Mouse (Mus musculus) gastrocnemius, postnatal 36 days (tissue): ENCODE measurements around the gene Ikbkg. TPM values are rescaled to one million over a fixed set of nuclear protein-coding genes. Genes with fewer than 3 reads are reported as not detected.
"Not testable (repeated sequence)": the region's sequence is repeated elsewhere in the genome, so short reads cannot be mapped to it uniquely, and the experiment has no call there.

Source experiments
- DNase-seq, 2 experiments: peaks; one replicate each; pipeline ENCODE4 v3.0.0; 2022
- intact Hi-C: fragments of 180-260 bp; cut with DNase I; formaldehyde crosslinking; loops from one replicate; pipeline ENCODE4 v1.15.1; 2025
- long read RNA-seq, 2 experiments: library from polyadenylated mRNA; stranded (forward); transcript quantifications; one replicate each; pipeline ENCODE4 v2.0.0; 2021
- total RNA-seq, 2 experiments: library from RNA; stranded (reverse); gene quantifications; 2 replicates each; pipeline ENCODE4 v1.2.3; 2021

Ikbkg gene
- total RNA-seq, result 10 to 100 TPM; 20.6 to 24.2 TPM
- long read RNA-seq, experiment 1, full-length matches to known transcripts, result 3 of 8 reads
- long read RNA-seq, experiment 1, partial matches to known transcripts, result 0 of 8 reads
- long read RNA-seq, experiment 1, other reads (novel, unspliced or antisense), result 5 of 8 reads
- long read RNA-seq, experiment 2, full-length matches to known transcripts, result 4 of 6 reads
- long read RNA-seq, experiment 2, partial matches to known transcripts, result 0 of 6 reads
- long read RNA-seq, experiment 2, other reads (novel, unspliced or antisense), result 2 of 6 reads

- peak; percentile 61 to 72 for DNase-seq
- intact Hi-C loops, result no loop called here
Measured at GRCm38 (mm10) chrX:74392535-74393443, at the start of gene Ikbkg, which contains the start of gene Fam3a. Gene Ikbkg, plus strand, starts transcription at chrX:74393290. Gene Fam3a, minus strand, starts transcription at chrX:74393272.

GRCm38 (mm10) chrX:74352645-74353466 is 40.2 kb upstream of the Ikbkg start:
- intact Hi-C loops, result no loop called here
- DNase-seq, result no peak

- DNase-seq, result peak; percentile 62 to 75
- intact Hi-C loops, result no loop called here
Measured at GRCm38 (mm10) chrX:74353467-74353770, 39.7 kb upstream of the Ikbkg start, which contains the start of gene Lage3. Gene Lage3, minus strand, starts transcription at chrX:74353618.

GRCm38 (mm10) chrX:74357069-74357468 is 36.0 kb upstream of the Ikbkg start:
- intact Hi-C loops, DNase-seq: not testable (repeated sequence)

- intact Hi-C loops, result no loop called here
- no peak for DNase-seq
Measured at GRCm38 (mm10) chrX:74359171-74359570, 33.9 kb upstream of the Ikbkg start.

GRCm38 (mm10) chrX:74367512-74367911 is 25.6 kb upstream of the Ikbkg start:
- no peak for DNase-seq
- intact Hi-C loops, result no loop called here

- peak; percentile 63 to 67 for DNase-seq
- intact Hi-C loops, result no loop called here
Measured at GRCm38 (mm10) chrX:74368209-74368909, 24.7 kb upstream of the Ikbkg start.

- DNase-seq, result peak; percentile 77 to 87
- intact Hi-C loops, result loop anchor here (5.0 kb wide), 1 partner anchor 66 kb away; no protein-coding TSS in a partner anchor
Measured at GRCm38 (mm10) chrX:74372888-74373549, 20.1 kb upstream of the Ikbkg start, which contains the start of the genes Ubl4a and Slc10a3. Gene Ubl4a, minus strand, starts transcription at chrX:74373218. Gene Slc10a3, minus strand, starts transcription at chrX:74373349.

- DNase-seq, result no peak
Measured at GRCm38 (mm10) chrX:74384451-74384850, 8.6 kb upstream of the Ikbkg start.

GRCm38 (mm10) chrX:74388153-74388552 is 4.9 kb upstream of the Ikbkg start:
- intact Hi-C loops, result no loop called here
- DNase-seq, result no peak

More at GRCm38 (mm10) chrX:74384451-74384850, 8.6 kb upstream of the Ikbkg start:
- intact Hi-C loops, result no loop called here

- intact Hi-C loops, result no loop called here
- no peak for DNase-seq
Measured at GRCm38 (mm10) chrX:74400136-74400535, 7.0 kb downstream of the Ikbkg start.

GRCm38 (mm10) chrX:74408340-74408739 is 15.2 kb downstream of the Ikbkg start:
- intact Hi-C loops, result no loop called here
- DNase-seq, result no peak

- intact Hi-C loops, result loop anchor here (2.0 to 10.0 kb wide), 3 partner anchors 165 to 389 kb away; partner anchors contain the start of genes Flna and Irak1
- peak; percentile 22 to 31 for DNase-seq
Measured at GRCm38 (mm10) chrX:74413377-74413776, 20.3 kb downstream of the Ikbkg start.

- DNase-seq, result no peak
- intact Hi-C loops, result no loop called here
Measured at GRCm38 (mm10) chrX:74424443-74424842, 31.4 kb downstream of the Ikbkg start.

GRCm38 (mm10) chrX:74425195-74425594 is 32.1 kb downstream of the Ikbkg start:
- DNase-seq, result no peak
- intact Hi-C loops, result no loop called here

GRCm38 (mm10) chrX:74426256-74426655 is 33.2 kb downstream of the Ikbkg start:
- intact Hi-C loops, result no loop called here

GRCm38 (mm10) chrX:74427116-74427515 is 34.0 kb downstream of the Ikbkg start:
- no peak for DNase-seq
- intact Hi-C loops, result no loop called here

More at GRCm38 (mm10) chrX:74426256-74426655, 33.2 kb downstream of the Ikbkg start:
- no peak for DNase-seq

- intact Hi-C loops, result no loop called here
- no peak for DNase-seq
Measured at GRCm38 (mm10) chrX:74428146-74428825, 35.2 kb downstream of the Ikbkg start.
